Mouse (Mus musculus) embryonic fibroblast, embryonic 13.5 days (primary cell): ENCODE data around the gene Tex12. TPM values are rescaled to one million over a fixed set of nuclear protein-coding genes. Genes with fewer than 3 reads are reported as not detected.
A peak's percentile ranks its signal among the peaks of the same experiment; 100 is the strongest.

ENCODE experiments used
- H3K27ac ChIP-seq: 2 replicates; pipeline ENCODE4 v1.5.1; 2012; ENCODE audit warnings: low read length, control low read depth, inconsistent platforms; ENCODE audit not compliant: insufficient read depth
- H3K4me1 ChIP-seq: 2 replicates; pipeline ENCODE4 v1.6.1; 2011; ENCODE audit warnings: low read length; ENCODE audit not compliant: control insufficient read depth, insufficient read depth
- H3K4me3 ChIP-seq: 2 replicates; pipeline ENCODE4 v1.5.1; 2011; ENCODE audit warnings: mild to moderate bottlenecking, control low read depth, low read length; ENCODE audit not compliant: insufficient read depth
- CTCF ChIP-seq: IDR thresholded peaks from 2 replicates; pipeline ENCODE4 v1.5.1; 2011; ENCODE audit warnings: mild to moderate bottlenecking, control low read depth, low read length, moderate library complexity, borderline replicate concordance; ENCODE audit not compliant: insufficient read depth
- POLR2A ChIP-seq: IDR thresholded peaks from 2 replicates; pipeline ENCODE4 v1.6.1; 2011; ENCODE audit warnings: low read depth, mild to moderate bottlenecking, control low read depth, low read length, moderate library complexity
- polyA plus RNA-seq: library from polyadenylated mRNA; stranded (reverse); fragments of >200 nt; gene quantifications from 2 replicates; pipeline ENCODE4 v1.2.4, GENCODE M21; 2011; ENCODE audit warnings: low read depth; ENCODE audit not compliant: missing spikeins, insufficient read length

Tex12 gene
- polyA plus RNA-seq, 1 experiment = not detected

DNA sequence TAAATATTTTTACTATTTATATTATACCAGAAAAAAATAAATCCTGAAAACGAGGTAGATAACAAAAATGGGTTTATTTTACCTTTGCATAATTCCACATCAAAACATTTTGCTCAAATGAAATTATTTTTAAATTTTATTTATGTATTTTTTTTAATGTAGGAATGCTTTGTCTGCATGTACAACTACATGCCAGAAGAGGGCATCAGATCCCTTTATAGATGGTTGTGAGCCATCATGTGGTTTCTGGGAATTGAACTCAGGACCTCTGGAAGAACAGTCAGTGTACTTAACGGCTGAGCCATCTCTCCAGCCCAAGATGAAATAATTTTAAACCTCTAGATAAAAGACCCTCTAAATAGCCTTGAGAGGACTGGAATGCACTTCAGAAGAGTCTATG, 39.6 kb downstream of the Tex12 start:
- Histone ChIP-seq H3K4me1 (no peaks in the 10 kb centered on the region), H3K27ac (no peak overlapping the region), H3K4me3 (no peak overlapping the region)
- no peak for TF ChIP-seq POLR2A

DNA sequence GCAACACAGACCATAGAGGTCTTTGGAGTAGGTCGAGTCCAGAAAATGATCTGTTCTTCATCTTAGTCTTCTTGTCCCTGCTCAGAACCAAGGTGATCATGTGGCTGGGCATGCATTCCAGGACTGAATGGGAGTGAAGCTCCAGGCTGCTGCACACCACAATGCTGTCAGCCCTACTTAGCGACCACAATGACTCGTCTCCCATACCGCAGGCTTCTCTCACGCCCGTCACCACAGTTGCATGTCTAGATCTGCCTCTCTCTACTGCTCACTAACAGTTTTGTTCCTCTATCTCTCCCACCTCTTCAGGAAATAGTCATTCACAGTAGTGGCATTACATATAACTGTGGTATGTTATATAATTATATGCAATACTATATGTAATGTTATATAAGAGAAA, 40.4 kb downstream of the Tex12 start:
- no peak for TF ChIP-seq POLR2A
- TF ChIP-seq CTCF = no peak
- Histone ChIP-seq H3K4me3 (no peak overlapping the region), H3K4me1 (no peaks in the 10 kb centered on the region), H3K27ac (no peak overlapping the region)

- H3K4me3 ChIP-seq = no peak overlapping the region
- H3K27ac ChIP-seq = no peak overlapping the region
- TF ChIP-seq POLR2A (no peak), CTCF (peak; percentile 19; the same call in 1 of the 2 replicates)
- no peaks in the 10 kb centered on the region for H3K4me1 ChIP-seq
Observed at GRCm38 (mm10) chr9:50518781-50519180, 42.3 kb downstream of the Tex12 start.

- TF ChIP-seq POLR2A (no peak), CTCF (no peak)
- H3K4me3 ChIP-seq = no peak overlapping the region
- no peak overlapping the region for H3K27ac ChIP-seq
- no peaks in the 10 kb centered on the region for H3K4me1 ChIP-seq
Observed at GRCm38 (mm10) chr9:50515462-50515861, 45.7 kb downstream of the Tex12 start.

DNA sequence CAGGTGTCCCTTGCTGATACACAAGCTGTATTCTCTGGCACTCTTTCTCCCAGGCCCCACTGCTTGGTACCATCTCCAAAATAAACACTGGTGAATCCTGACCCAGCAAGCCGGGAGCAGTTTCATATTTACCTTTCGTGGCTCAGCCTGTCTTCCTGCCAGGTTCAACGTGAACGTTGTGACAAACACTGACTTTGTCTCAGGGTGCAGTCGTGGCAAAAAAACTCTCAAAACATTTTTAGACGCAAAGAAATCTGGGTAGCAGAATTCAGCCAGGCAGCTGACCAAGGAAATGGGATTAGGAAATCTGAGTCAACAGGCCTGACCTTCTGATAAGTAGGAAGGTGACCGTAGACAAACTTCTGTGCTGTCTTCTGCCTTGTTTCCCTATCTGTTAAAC, 53.6 kb downstream of the Tex12 start:
- Histone ChIP-seq H3K27ac (no peak overlapping the region), H3K4me3 (no peak overlapping the region), H3K4me1 (no peaks in the 10 kb centered on the region)
- no peak for TF ChIP-seq CTCF
- TF ChIP-seq POLR2A = no peak

Other genes with a start within 250 kb of the Tex12 start
- 1,577 and 1,713 TPM in 2 replicates for gene Rpl10-ps3, start 216.4 kb downstream of the Tex12 start, polyA plus RNA-seq
- not detected in 2 replicates for gene Plet1, start 66.8 kb downstream of the Tex12 start, polyA plus RNA-seq
- gene Pts, start 32.6 kb downstream of the Tex12 start, polyA plus RNA-seq = 21.4 and 28.7 TPM in 2 replicates
- gene Il18, start 6.5 kb downstream of the Tex12 start, polyA plus RNA-seq = 3.3 and 4.4 TPM in 2 replicates
- not detected in 2 replicates for gene Bco2, start 6.1 kb downstream of the Tex12 start, polyA plus RNA-seq
- 109 TPM in 2 replicates for gene Sdhd, start 42.5 kb upstream of the Tex12 start, polyA plus RNA-seq
- gene Timm8b, start 42.6 kb upstream of the Tex12 start, polyA plus RNA-seq = 107 and 113 TPM in 2 replicates
- 1.4 and 1.5 TPM in 2 replicates for gene Pih1d2, start 56.0 kb upstream of the Tex12 start, polyA plus RNA-seq
- 18.0 and 24.7 TPM in 2 replicates for gene Nkapd1, start 56.1 kb upstream of the Tex12 start, polyA plus RNA-seq
- gene Dlat, start 98.5 kb upstream of the Tex12 start, polyA plus RNA-seq = 46.2 and 50.0 TPM in 2 replicates
- 10.9 and 11.1 TPM in 2 replicates for gene Dixdc1, start 178.2 kb upstream of the Tex12 start, polyA plus RNA-seq
- gene 2310030G06Rik, start 185.2 kb upstream of the Tex12 start, polyA plus RNA-seq = 1.8 and 3.3 TPM in 2 replicates
- 155 and 186 TPM in 2 replicates for gene Cryab, start 190.0 kb upstream of the Tex12 start, polyA plus RNA-seq
- gene Hspb2, start 191.0 kb upstream of the Tex12 start, polyA plus RNA-seq = 1.6 and 3.8 TPM in 2 replicates
- 7.2 and 9.3 TPM in 2 replicates for gene Fdxacb1, start 206.9 kb upstream of the Tex12 start, polyA plus RNA-seq
- gene Alg9, start 213.7 kb upstream of the Tex12 start, polyA plus RNA-seq = 22.8 and 24.1 TPM in 2 replicates
- gene 1110032A03Rik, start 214.2 kb upstream of the Tex12 start, polyA plus RNA-seq = 21.3 and 27.1 TPM in 2 replicates